Mouse (Mus musculus) brain, embryonic 14.5 days (tissue): Measurements from ENCODE around the gene Gng11. TPM values are rescaled to one million over a fixed set of nuclear protein-coding genes. Genes with fewer than 3 reads are reported as not detected.

Experiments used
- DNase-seq: peaks from one replicate; pipeline ENCODE4 v3.0.0-alpha.2; 2011; ENCODE audit warnings: low read depth
- CTCF ChIP-seq: fragments of 200-500 bp; IDR thresholded peaks from 2 replicates; pipeline ENCODE4 v1.5.1; 2012; ENCODE audit warnings: inconsistent platforms, mild to moderate bottlenecking, moderate library complexity, borderline replicate concordance; ENCODE audit not compliant: insufficient read depth, insufficient read length; ENCODE audit errors: extremely low read depth
- POLR2A ChIP-seq: fragments of 200-500 bp; IDR thresholded peaks from 2 replicates; pipeline ENCODE4 v1.6.1; 2012; ENCODE audit warnings: mild to moderate bottlenecking, inconsistent platforms, borderline replicate concordance; ENCODE audit not compliant: poor library complexity, insufficient read depth, insufficient read length, severe bottlenecking; ENCODE audit errors: extremely low read depth
- polyA plus RNA-seq: library from polyadenylated mRNA; depleted of rRNA; stranded (reverse); fragments of >200 nt; gene quantifications from 2 replicates; pipeline ENCODE4 v1.2.3, GENCODE M21; 2012; rRNA removed

The Gng11 gene
- 8.0 and 11.0 TPM in 2 replicates for polyA plus RNA-seq

GRCm38 (mm10) chr6:4003890-4004306, at the start of gene Gng11:
Gene Gng11 (plus strand): TSS chr6:4003904.
- DNase-seq, result peak; percentile 50
- TF ChIP-seq POLR2A, result no peak
- no peak for TF ChIP-seq CTCF

GRCm38 (mm10) chr6:3954969-3955368, 48.7 kb upstream of the Gng11 start:
- TF ChIP-seq CTCF (no peak), POLR2A (no peak)
- DNase-seq, result peak; percentile 27

- DNase-seq, result no peak
- TF ChIP-seq POLR2A (no peak), CTCF (no peak)
Observed at GRCm38 (mm10) chr6:3967676-3968626, 35.8 kb upstream of the Gng11 start.

- DNase-seq, result no peak
- TF ChIP-seq CTCF (no peak), POLR2A (no peak)
Observed at GRCm38 (mm10) chr6:3973679-3974078, 30.0 kb upstream of the Gng11 start.

GRCm38 (mm10) chr6:3982661-3983284, 20.9 kb upstream of the Gng11 start:
- TF ChIP-seq CTCF (no peak), POLR2A (no peak)
- no peak for DNase-seq

- TF ChIP-seq CTCF, result no peak
- TF ChIP-seq POLR2A, result no peak
- DNase-seq, result no peak
Observed at GRCm38 (mm10) chr6:3988750-3989149, 15.0 kb upstream of the Gng11 start, which contains the start of gene Tfpi2. Gene Tfpi2 (minus strand): TSS chr6:3988919.

GRCm38 (mm10) chr6:3993492-3993891, 10.2 kb upstream of the Gng11 start, which contains the start of gene Gngt1:
Gene Gngt1 (plus strand): TSS chr6:3993792.
- TF ChIP-seq POLR2A (no peak), CTCF (no peak)
- DNase-seq, result no peak

- TF ChIP-seq CTCF (no peak), POLR2A (no peak)
- no peak for DNase-seq
Observed at GRCm38 (mm10) chr6:3998089-3998488, 5.6 kb upstream of the Gng11 start.

GRCm38 (mm10) chr6:3999296-3999695, 4.4 kb upstream of the Gng11 start:
- DNase-seq, result peak; percentile 13
- TF ChIP-seq POLR2A, result no peak
- TF ChIP-seq CTCF, result no peak

- TF ChIP-seq POLR2A, result no peak
- TF ChIP-seq CTCF, result no peak
- no peak for DNase-seq
Observed at GRCm38 (mm10) chr6:4000716-4001115, 3.0 kb upstream of the Gng11 start.

GRCm38 (mm10) chr6:4003445-4003844, 259 bp upstream of the Gng11 start:
- TF ChIP-seq CTCF (no peak), POLR2A (no peak)
- DNase-seq, result no peak
